In the genomic region with DNA sequence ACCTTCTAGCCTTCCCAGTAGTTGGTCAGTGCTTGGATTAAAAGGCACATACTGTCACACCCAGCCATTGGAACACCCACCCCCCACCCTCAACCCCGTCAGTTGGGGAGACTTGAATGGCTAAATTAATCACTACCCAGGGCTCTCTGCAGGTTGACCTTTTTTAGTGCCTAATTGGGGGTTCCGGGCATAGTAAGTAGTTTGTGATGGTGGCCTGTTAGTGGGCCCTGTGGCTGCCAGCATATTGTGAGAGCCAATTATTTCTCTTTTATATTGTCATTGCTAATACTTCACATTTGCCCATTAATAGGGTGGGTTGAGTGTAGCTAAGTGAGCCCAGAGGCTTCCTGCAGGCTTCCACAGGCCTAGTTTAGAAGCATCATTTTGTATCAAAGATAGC, we compare ENCODE assay signal across 8 mouse cellular contexts. TPM values are rescaled to one million over a fixed set of nuclear protein-coding genes. Genes with fewer than 3 reads are reported as not detected.
DNase-seq lines count a peak whose midpoint lies in the region; ATAC-seq lines count a peak whose summit lies in the region.

No protein-coding gene starts in this region.

- DNase-seq in lung, postnatal 10 days, result no peak
- DNase-seq in forebrain, embryonic 14.5 days (ENCODE audit: low spot score), result peak; percentile 62
- DNase-seq in adrenal gland, adult 2 months, result no peak
- no peak for DNase-seq in ovary, postnatal 36 days (ENCODE audit: low spot score)

- H3K27ac ChIP-seq in lung, embryonic 16.5 days (ENCODE audit: low read length), result no peak overlapping the region
- no peak overlapping the region for H3K27ac ChIP-seq in forebrain, embryonic 14.5 days (ENCODE audit: low read depth, low read length)
- no peak overlapping the region for H3K27ac ChIP-seq in limb, embryonic 15.5 days
- no peak overlapping the region for H3K27ac ChIP-seq in stomach, embryonic 14.5 days (ENCODE audit: low read length)

- 0 out of 2 replicates have a peak, but pooled peaks cover 4% of the 10 kb centered on the region for H3K9me3 ChIP-seq in lung, embryonic 16.5 days (ENCODE audit: control insufficient read depth, low read length)
- no peaks in the 10 kb centered on the region for H3K9me3 ChIP-seq in forebrain, embryonic 14.5 days (replicated peaks; ENCODE audit: control insufficient read depth, low read length)
- H3K9me3 ChIP-seq in limb, embryonic 15.5 days, result no peaks in the 10 kb centered on the region
- no peaks in the 10 kb centered on the region for H3K9me3 ChIP-seq in stomach, embryonic 14.5 days (ENCODE audit: control insufficient read depth, low read depth, low read length)

- peak overlapping the region; percentile 79 for H3K4me2 ChIP-seq in lung, embryonic 16.5 days (ENCODE audit: low read depth, low read length)
- peak overlapping the region; percentile 77 for H3K4me2 ChIP-seq in forebrain, embryonic 14.5 days (ENCODE audit: low read length)
- peak overlapping the region; percentile 61 for H3K4me2 ChIP-seq in limb, embryonic 15.5 days
- H3K4me2 ChIP-seq in stomach, embryonic 14.5 days (replicated peaks; ENCODE audit: low read depth, low read length), result peak overlapping the region; percentile 70

- WGBS in lung, embryonic 16.5 days, result 53% methylated on average over 2 of the region's 2 CpGs
- WGBS in forebrain, embryonic 14.5 days, result 6% methylated on average over 2 of the region's 2 CpGs
- WGBS in limb, embryonic 15.5 days, result 21% methylated on average over 2 of the region's 2 CpGs
- WGBS in stomach, embryonic 14.5 days, result 45% methylated on average over 2 of the region's 2 CpGs

- peak overlapping the region; percentile 80; the same call in 1 of the 2 replicates for H3K4me3 ChIP-seq in lung, embryonic 16.5 days (ENCODE audit: low read length)
- peak overlapping the region; percentile 89 for H3K4me3 ChIP-seq in forebrain, embryonic 14.5 days (ENCODE audit: low read depth, low read length)
- H3K4me3 ChIP-seq in limb, embryonic 15.5 days, result peak overlapping the region; percentile 79; the same call in 1 of the 2 replicates
- peak overlapping the region; percentile 94 for H3K4me3 ChIP-seq in stomach, embryonic 14.5 days (ENCODE audit: low read depth, low read length)

- peaks cover 22% of the 10 kb centered on the region for H3K4me1 ChIP-seq in lung, embryonic 16.5 days (replicated peaks; ENCODE audit: control insufficient read depth, insufficient read depth, low read length)
- H3K4me1 ChIP-seq in forebrain, embryonic 14.5 days (ENCODE audit: control insufficient read depth, insufficient read depth, low read length), result peaks cover 24% of the 10 kb centered on the region
- H3K4me1 ChIP-seq in limb, embryonic 15.5 days, result peaks cover 34% of the 10 kb centered on the region
- H3K4me1 ChIP-seq in stomach, embryonic 14.5 days (ENCODE audit: control insufficient read depth, insufficient read depth, low read length), result peaks cover 20% of the 10 kb centered on the region; the same call in 1 of the 2 replicates

- no peak for ATAC-seq in lung, embryonic 16.5 days (ENCODE audit: low read depth)
- ATAC-seq in forebrain, embryonic 14.5 days, result 0 out of 2 replicates have a peak, but pooled peaks have one; percentile 4
- ATAC-seq in limb, embryonic 15.5 days (ENCODE audit: insufficient number of reproducible peaks, low FRiP score, low TSS enrichment, low read depth), result no peak
- ATAC-seq in stomach, embryonic 14.5 days (ENCODE audit: insufficient number of reproducible peaks, insufficient read depth, low FRiP score, low read depth), result no peak
- ATAC-seq in megakaryocyte-erythroid progenitor cell, adult 5-6 weeks (replicated peaks; ENCODE audit: low FRiP score, low TSS enrichment, poor library complexity, severe bottlenecking), result no peak

- H3K36me3 ChIP-seq in lung, embryonic 16.5 days (ENCODE audit: control insufficient read depth, insufficient read depth, low read length), result no peaks in the 10 kb centered on the region
- H3K36me3 ChIP-seq in forebrain, embryonic 14.5 days (ENCODE audit: control insufficient read depth, insufficient read depth, low read length), result no peaks in the 10 kb centered on the region
- H3K36me3 ChIP-seq in limb, embryonic 15.5 days, result no peaks in the 10 kb centered on the region
- H3K36me3 ChIP-seq in stomach, embryonic 14.5 days (ENCODE audit: control insufficient read depth, insufficient read depth, low read length), result no peaks in the 10 kb centered on the region

- no peaks in the 10 kb centered on the region for H3K27me3 ChIP-seq in lung, embryonic 16.5 days (ENCODE audit: control insufficient read depth, insufficient read depth, low read depth, low read length)
- no peaks in the 10 kb centered on the region for H3K27me3 ChIP-seq in forebrain, embryonic 14.5 days (replicated peaks; ENCODE audit: control insufficient read depth, insufficient read depth, low read length)
- H3K27me3 ChIP-seq in limb, embryonic 15.5 days, result no peaks in the 10 kb centered on the region
- H3K27me3 ChIP-seq in stomach, embryonic 14.5 days (ENCODE audit: control insufficient read depth, insufficient read depth, low read length), result no peaks in the 10 kb centered on the region

- H3K9ac ChIP-seq in lung, embryonic 16.5 days (ENCODE audit: low read length), result 0 out of 2 replicates have a peak overlapping the region, but pooled peaks have one; percentile 87
- H3K9ac ChIP-seq in forebrain, embryonic 14.5 days (ENCODE audit: low read length), result no peak overlapping the region
- no peak overlapping the region for H3K9ac ChIP-seq in limb, embryonic 15.5 days
- no peak overlapping the region for H3K9ac ChIP-seq in stomach, embryonic 14.5 days (replicated peaks; ENCODE audit: low read depth, low read length)

RNA-seq across cellular contexts. Expression of a gene that starts 2.3 kb away (rescaled TPM):
- 412 and 431 TPM in 2 replicates for polyA plus RNA-seq in lung, embryonic 16.5 days (2015; fragmentation: Nextera tagmentation; extraction: Ambion mirVana)
- 501 and 516 TPM in 2 replicates for polyA plus RNA-seq in forebrain, embryonic 14.5 days (2014; fragmentation: Nextera tagmentation; extraction: Ambion mirVana)
- 421 and 430 TPM in 2 replicates for polyA plus RNA-seq in limb, embryonic 15.5 days (2015; fragmentation: Nextera tagmentation; extraction: Ambion mirVana)
- polyA plus RNA-seq in stomach, embryonic 14.5 days (2014; fragmentation: Nextera tagmentation; extraction: Ambion mirVana), result 450 and 468 TPM in 2 replicates
- total RNA-seq in adrenal gland, adult 2 months (2021), result 100 to 1,000 TPM; 365 to 399 TPM
- 307 and 317 TPM in 2 replicates for polyA plus RNA-seq in adrenal gland, adult 2 months (2012; rRNA removed)
- total RNA-seq in megakaryocyte-erythroid progenitor cell, adult 5-6 weeks (2014; fragmentation: Nextera tagmentation), result 267 and 287 TPM in 2 replicates
- total RNA-seq in megakaryocyte-erythroid progenitor cell, adult 5-6 weeks (2017), result 384 and 417 TPM in 2 replicates
